ENCODE assay signal across 20 mouse cellular contexts in genomic region chr8:9656901-9657300, GRCm38 (mm10).
DNase-seq lines count a peak whose midpoint lies in the region.
"Had no signal": no experiment of that assay in that cellular context is flagged by ENCODE, and none has a peak within 500 bp of the region (broad histone marks: within the 10 kb centered on the region; RNA-seq: fewer than 3 reads in every experiment).

No protein-coding gene starts in this region.

- peak; percentile 40 for DNase-seq in left cerebral cortex, adult 11 months (ENCODE audit: low spot score)
- no peak for DNase-seq in left cerebral cortex, postnatal 4 days
- peak; percentile 74 for DNase-seq in right cerebral cortex, adult 18-20 months
- no peak for DNase-seq in right cerebral cortex, postnatal 4 days
- DNase-seq in left cerebral cortex, postnatal 14 days (ENCODE audit: low spot score in 2 of 2): peak; percentile 35 to 40
- DNase-seq in left cerebral cortex, postnatal 36 days (ENCODE audit: low spot score in 2 of 2): peak; percentile 25 to 30
- DNase-seq in heart, postnatal 14 days: no peak
- no peak for DNase-seq in gastrocnemius, postnatal 36 days
- DNase-seq: adrenal gland, adult 2 months; adrenal gland, postnatal 14 days; cerebellum, adult 11-12 months; cerebellum, adult 8-10 months; cerebellum, postnatal 10 days; cerebellum, postnatal 36 days; embryo, embryonic 11 days; gastrocnemius, adult 2 months; gastrocnemius, postnatal 14 days; heart, adult 18-20 months; heart, postnatal 10 days; heart, postnatal 4 days had no signal

- intact Hi-C loops in left cerebral cortex, postnatal 4 days (cut with DNase I): no loop called here
- intact Hi-C loops in left cerebral cortex, postnatal 14 days (cut with DNase I): no loop called here
- intact Hi-C loops in left cerebral cortex, postnatal 36 days (cut with DNase I): no loop called here
- intact Hi-C loops in heart, postnatal 14 days (cut with DNase I): no loop called here
- intact Hi-C loops in gastrocnemius, postnatal 36 days (cut with DNase I): no loop called here

Comparison
In these comparisons a context has a peak if more than half of its experiments do, and no peak if none do; other contexts are left out.
1. DNase-seq: peak in left cerebral cortex, adult 11 months (single experiment), right cerebral cortex, adult 18-20 months (single experiment), left cerebral cortex, postnatal 14 days (2 of 2) and left cerebral cortex, postnatal 36 days (2 of 2); none in left cerebral cortex, postnatal 4 days (single experiment), right cerebral cortex, postnatal 4 days (single experiment), heart, postnatal 14 days (0 of 2) and gastrocnemius, postnatal 36 days (0 of 2).